Mouse (Mus musculus): ENCODE measurements around the gene Plcg1.

DNA sequence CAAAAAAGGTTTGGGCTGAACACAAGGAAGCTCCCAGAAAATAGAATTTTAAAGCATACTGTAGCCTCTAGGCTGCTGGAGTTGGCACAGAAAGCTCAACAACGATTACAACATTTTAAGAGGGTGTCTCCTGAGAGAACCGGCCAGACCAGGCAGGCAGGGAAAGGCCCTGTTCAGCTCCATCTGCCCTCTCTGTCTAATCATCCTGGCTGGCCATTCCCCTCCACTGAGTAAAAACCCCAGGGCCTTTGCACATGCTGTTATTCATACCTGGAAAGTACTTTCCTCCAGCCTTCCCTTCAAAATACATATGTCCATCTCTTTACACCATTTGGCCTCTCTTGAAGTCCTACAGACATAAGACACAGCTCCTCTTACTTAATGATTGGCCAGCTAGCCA lies 1.7 kb upstream of the Plcg1 start:
- TF ChIP-seq CTCF (IDR thresholded peaks at IDR 0.05; ENCODE audit: insufficient read depth, low read length) (no peak), POLR2A (IDR thresholded peaks at IDR 0.05; ENCODE audit: borderline replicate concordance, extremely low read depth, low read depth, low read length) (no peak)

Data from lung, adult 2 months (tissue).